1 mouse cellular context compared by ENCODE assay signal in the genomic region with DNA sequence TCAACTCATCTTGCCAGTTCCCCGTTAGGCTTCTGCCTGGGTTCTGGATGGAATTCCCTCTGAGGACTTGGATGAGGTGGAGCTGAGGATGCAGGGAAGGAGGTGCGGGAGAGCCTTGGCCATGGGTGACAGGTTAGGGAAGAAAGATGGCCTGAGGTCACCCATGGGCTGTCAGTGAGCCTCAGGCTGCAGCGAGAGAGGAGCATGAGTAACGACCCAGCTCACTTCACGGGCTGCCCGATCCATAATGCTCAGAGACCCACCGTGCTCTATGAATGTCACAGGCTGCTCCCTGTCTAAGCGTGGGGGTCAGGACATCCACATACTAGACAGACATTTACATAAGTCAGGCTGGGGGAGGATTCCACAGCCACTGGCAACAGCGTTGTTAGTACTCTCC. TPM values are rescaled to one million over a fixed set of nuclear protein-coding genes. Genes with fewer than 3 reads are reported as not detected.
"Had no signal": no experiment of that assay in that cellular context is flagged by ENCODE, and none has a peak within 500 bp of the region (broad histone marks: within the 10 kb centered on the region; RNA-seq: fewer than 3 reads in every experiment).

No protein-coding gene starts in this region.

RNA-seq across cellular contexts. Expression of a gene that starts 54.5 kb away (rescaled TPM):
- total RNA-seq: midbrain, postnatal 0 days had no signal
- polyA plus RNA-seq: midbrain, postnatal 0 days had no signal
